Mouse (Mus musculus) central nervous system, embryonic 18 days (tissue): ENCODE results near the gene Vmn2r23. TPM values are rescaled to one million over a fixed set of nuclear protein-coding genes. Genes with fewer than 3 reads are reported as not detected.

Source experiments
- polyA plus RNA-seq: library from polyadenylated mRNA; depleted of rRNA; stranded (reverse); fragments of >200 nt; gene quantifications from 2 replicates; pipeline ENCODE4 v1.2.3, GENCODE M21; 2012; rRNA removed

Vmn2r23 gene
- polyA plus RNA-seq: not detected in 2 replicates

GRCm38 (mm10) chr6:123702370-123702769 lies at the start of gene Vmn2r23:
TSS of gene Vmn2r23 (plus strand) at chr6:123702670.

GRCm38 (mm10) chr6:123778579-123778978 lies 76.1 kb downstream of the Vmn2r23 start, which contains the start of gene Vmn2r24:
TSS of gene Vmn2r24 (plus strand) at chr6:123778879.

Other genes with a start within 250 kb of the Vmn2r23 start
- gene Vmn2r21, start 169.3 kb upstream of the Vmn2r23 start, polyA plus RNA-seq: not detected in 2 replicates
- not detected in 2 replicates for gene Vmn2r22, start 51.9 kb upstream of the Vmn2r23 start, polyA plus RNA-seq
- not detected in 2 replicates for gene Vmn2r24, start 76.2 kb downstream of the Vmn2r23 start, polyA plus RNA-seq
- gene Vmn2r25, start 150.8 kb downstream of the Vmn2r23 start, polyA plus RNA-seq: not detected in 2 replicates